ENCODE assay signal across 13 mouse cellular contexts in the genomic region with DNA sequence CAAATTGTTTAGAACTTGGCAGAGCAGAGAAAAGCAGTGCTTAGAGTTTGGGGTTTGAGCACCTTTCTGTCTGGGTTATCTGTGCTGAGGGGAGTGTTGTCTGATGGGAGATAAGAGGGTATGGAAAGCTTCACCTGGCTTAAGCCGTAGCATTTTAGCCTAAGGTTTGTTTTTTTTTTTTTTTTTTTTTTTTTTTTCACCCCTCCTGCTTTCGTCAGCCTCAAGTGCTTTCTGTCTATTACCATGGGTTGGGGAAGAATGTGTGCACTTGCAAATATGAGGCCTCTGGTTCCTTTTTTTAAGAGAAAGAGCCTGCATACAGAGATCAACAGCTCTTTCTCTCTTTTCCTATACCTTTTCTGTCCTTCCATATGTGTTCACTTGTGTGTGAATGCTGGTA. TPM values are rescaled to one million over a fixed set of nuclear protein-coding genes. Genes with fewer than 3 reads are reported as not detected.
DNase-seq lines count a peak whose midpoint lies in the region; ATAC-seq lines count a peak whose summit lies in the region.
"Had no signal": no experiment of that assay in that cellular context is flagged by ENCODE, and none has a peak within 500 bp of the region (broad histone marks: within the 10 kb centered on the region; RNA-seq: fewer than 3 reads in every experiment).

No protein-coding gene starts in this region.

- H3K27ac ChIP-seq in kidney, embryonic 16.5 days (ENCODE audit: low read length) = no peak overlapping the region
- no peak overlapping the region for H3K27ac ChIP-seq in embryonic facial prominence, embryonic 12.5 days
- H3K27ac ChIP-seq in hindbrain, embryonic 12.5 days = no peak overlapping the region
- no peak overlapping the region for H3K27ac ChIP-seq in midbrain, embryonic 14.5 days (replicated peaks; ENCODE audit: low read depth, low read length)

- H3K9me3 ChIP-seq in kidney, embryonic 16.5 days (ENCODE audit: low read length) = no peaks in the 10 kb centered on the region
- no peaks in the 10 kb centered on the region for H3K9me3 ChIP-seq in embryonic facial prominence, embryonic 12.5 days
- no peaks in the 10 kb centered on the region for H3K9me3 ChIP-seq in hindbrain, embryonic 12.5 days (replicated peaks)
- no peaks in the 10 kb centered on the region for H3K9me3 ChIP-seq in midbrain, embryonic 14.5 days (ENCODE audit: control insufficient read depth, low read length)

- peaks cover 26% of the 10 kb centered on the region; the same call in 1 of the 2 replicates for H3K36me3 ChIP-seq in kidney, embryonic 16.5 days (ENCODE audit: insufficient read depth, low read length)
- H3K36me3 ChIP-seq in embryonic facial prominence, embryonic 12.5 days = peaks cover 25% of the 10 kb centered on the region
- H3K36me3 ChIP-seq in hindbrain, embryonic 12.5 days = peaks cover 22% of the 10 kb centered on the region
- peaks cover 31% of the 10 kb centered on the region for H3K36me3 ChIP-seq in midbrain, embryonic 14.5 days (ENCODE audit: control insufficient read depth, insufficient read depth, low read length)

- WGBS in kidney, embryonic 16.5 days = 65% methylated on average over 2 of the region's 2 CpGs
- WGBS in embryonic facial prominence, embryonic 12.5 days = 74% methylated on average over 2 of the region's 2 CpGs
- WGBS in hindbrain, embryonic 12.5 days = 82% methylated on average over 2 of the region's 2 CpGs
- 85% methylated on average over 2 of the region's 2 CpGs for WGBS in midbrain, embryonic 14.5 days

- no peaks in the 10 kb centered on the region for H3K27me3 ChIP-seq in kidney, embryonic 16.5 days (ENCODE audit: insufficient read depth, low read length)
- H3K27me3 ChIP-seq in embryonic facial prominence, embryonic 12.5 days = no peaks in the 10 kb centered on the region
- H3K27me3 ChIP-seq in hindbrain, embryonic 12.5 days = no peaks in the 10 kb centered on the region
- no peaks in the 10 kb centered on the region for H3K27me3 ChIP-seq in midbrain, embryonic 14.5 days (ENCODE audit: control insufficient read depth, insufficient read depth, low read length)

- no peak overlapping the region for H3K4me3 ChIP-seq in kidney, embryonic 16.5 days (ENCODE audit: low read length)
- no peak overlapping the region for H3K4me3 ChIP-seq in embryonic facial prominence, embryonic 12.5 days
- H3K4me3 ChIP-seq in hindbrain, embryonic 12.5 days = no peak overlapping the region
- H3K4me3 ChIP-seq in midbrain, embryonic 14.5 days (replicated peaks; ENCODE audit: low read depth, low read length) = 0 out of 2 replicates have a peak overlapping the region, but pooled peaks have one; percentile 86

- ATAC-seq in kidney, embryonic 16.5 days (ENCODE audit: low FRiP score, low TSS enrichment) = no peak
- no peak for ATAC-seq in embryonic facial prominence, embryonic 12.5 days (ENCODE audit: insufficient number of reproducible peaks, insufficient read depth, low FRiP score, low TSS enrichment)
- no peak for ATAC-seq in hindbrain, embryonic 12.5 days (ENCODE audit: low FRiP score)
- ATAC-seq in midbrain, embryonic 14.5 days (ENCODE audit: low FRiP score, low TSS enrichment) = no peak
- ATAC-seq: intestine, postnatal 0 days had no signal

- H3K4me2 ChIP-seq in kidney, embryonic 16.5 days (replicated peaks; ENCODE audit: low read depth, low read length) = 0 out of 2 replicates have a peak overlapping the region, but pooled peaks have one; percentile 3
- 0 out of 2 replicates have a peak overlapping the region, but pooled peaks have one; percentile 77 for H3K4me2 ChIP-seq in embryonic facial prominence, embryonic 12.5 days (replicated peaks)
- peak overlapping the region; percentile 80; the same call in 1 of the 2 replicates for H3K4me2 ChIP-seq in hindbrain, embryonic 12.5 days (replicated peaks)
- peak overlapping the region; percentile 84 for H3K4me2 ChIP-seq in midbrain, embryonic 14.5 days (ENCODE audit: low read length)

- no peak overlapping the region for H3K9ac ChIP-seq in kidney, embryonic 16.5 days (replicated peaks; ENCODE audit: low read length)
- no peak overlapping the region for H3K9ac ChIP-seq in embryonic facial prominence, embryonic 12.5 days
- no peak overlapping the region for H3K9ac ChIP-seq in hindbrain, embryonic 12.5 days
- H3K9ac ChIP-seq in midbrain, embryonic 14.5 days (replicated peaks; ENCODE audit: low read length) = no peak overlapping the region

- peaks cover 11% of the 10 kb centered on the region for H3K4me1 ChIP-seq in kidney, embryonic 16.5 days (ENCODE audit: insufficient read depth, low read length)
- H3K4me1 ChIP-seq in embryonic facial prominence, embryonic 12.5 days = peaks cover 11% of the 10 kb centered on the region
- H3K4me1 ChIP-seq in hindbrain, embryonic 12.5 days = peaks cover 18% of the 10 kb centered on the region
- H3K4me1 ChIP-seq in midbrain, embryonic 14.5 days (ENCODE audit: control insufficient read depth, insufficient read depth, low read length) = peaks cover 20% of the 10 kb centered on the region

- DNase-seq in kidney, postnatal 4 days = no peak
- no peak for DNase-seq in midbrain, embryonic 14.5 days
- no peak for DNase-seq in yolk sac, embryonic 10.5 days (ENCODE audit: low spot score)
- DNase-seq in urinary bladder, postnatal 25 days (ENCODE audit: low spot score) = no peak
- DNase-seq: adrenal gland, adult 2 months; cerebellum, adult 11 months; gastrocnemius, postnatal 25 days; layer of hippocampus, postnatal 36 days; thymus, postnatal 36 days had no signal

RNA-seq across cellular contexts. Expression of a gene that starts 2.9 kb away (rescaled TPM):
- polyA plus RNA-seq in kidney, embryonic 16.5 days (2015; fragmentation: Nextera tagmentation; extraction: Ambion mirVana) = 50.0 and 51.7 TPM in 2 replicates
- polyA plus RNA-seq in embryonic facial prominence, embryonic 12.5 days (2016; fragmentation: Nextera tagmentation; extraction: Ambion mirVana) = 52.5 and 57.7 TPM in 2 replicates
- polyA plus RNA-seq in hindbrain, embryonic 12.5 days (2016; fragmentation: Nextera tagmentation; extraction: Ambion mirVana) = 58.3 and 62.0 TPM in 2 replicates
- polyA plus RNA-seq in midbrain, embryonic 14.5 days (2014; fragmentation: Nextera tagmentation; extraction: Ambion mirVana) = 28.8 and 37.7 TPM in 2 replicates

Comparison
In these comparisons a context has a peak if more than half of its experiments do, and no peak if none do; other contexts are left out.
1. H3K4me2 ChIP-seq: peak in every context shown above with its lines; median percentile 84 in midbrain, embryonic 14.5 days; 80 in hindbrain, embryonic 12.5 days; 77 in embryonic facial prominence, embryonic 12.5 days; 3 in kidney, embryonic 16.5 days.